Comparison of ENCODE assay signal across 8 mouse cellular contexts in genomic region chr7:45643441-45644178, GRCm38 (mm10). TPM values are rescaled to one million over a fixed set of nuclear protein-coding genes. Genes with fewer than 3 reads are reported as not detected.
DNase-seq lines count a peak whose midpoint lies in the region; ATAC-seq and TF ChIP-seq lines count a peak whose summit lies in the region.

No protein-coding gene starts in this region.

- peaks cover 15% of the 10 kb centered on the region; the same call in 1 of the 2 replicates for H3K4me1 ChIP-seq in forebrain, postnatal 0 days (ENCODE audit: insufficient read depth)
- peaks cover 14% of the 10 kb centered on the region for H3K4me1 ChIP-seq in neural tube, embryonic 14.5 days (ENCODE audit: control insufficient read depth, insufficient read depth, low read length)
- peaks cover 21% of the 10 kb centered on the region for H3K4me1 ChIP-seq in testis, adult 2 months (ENCODE audit: control insufficient read depth, insufficient read depth, low read length)

- H3K9me3 ChIP-seq in forebrain, postnatal 0 days (ENCODE audit: low read length): no peaks in the 10 kb centered on the region
- no peaks in the 10 kb centered on the region for H3K9me3 ChIP-seq in neural tube, embryonic 14.5 days (ENCODE audit: control insufficient read depth, low read length)

- H3K27me3 ChIP-seq in forebrain, postnatal 0 days (ENCODE audit: insufficient read depth, low read length): no peaks in the 10 kb centered on the region
- H3K27me3 ChIP-seq in neural tube, embryonic 14.5 days (ENCODE audit: control insufficient read depth, insufficient read depth, low read length): no peaks in the 10 kb centered on the region
- H3K27me3 ChIP-seq in testis, adult 2 months (ENCODE audit: control insufficient read depth, insufficient read depth, low read length): no peaks in the 10 kb centered on the region

- H3K4me2 ChIP-seq in forebrain, postnatal 0 days (ENCODE audit: low read depth): peak overlapping the region; percentile 72
- peak overlapping the region; percentile 71 for H3K4me2 ChIP-seq in neural tube, embryonic 14.5 days (ENCODE audit: low read depth, low read length)

- TF ChIP-seq POLR2A in testis, adult 2 months (IDR thresholded peaks at IDR 0.05; ENCODE audit: control insufficient read depth, low read depth, low read length): no peak

- WGBS in forebrain, postnatal 0 days: 1% methylated on average over 28 of the region's 28 CpGs
- 1% methylated on average over 28 of the region's 28 CpGs for WGBS in neural tube, embryonic 14.5 days

- H3K27ac ChIP-seq in forebrain, postnatal 0 days (ENCODE audit: low read depth, low read length): peak overlapping the region; percentile 87
- H3K27ac ChIP-seq in neural tube, embryonic 14.5 days (ENCODE audit: low read depth, low read length): peak overlapping the region; percentile 85
- no peak overlapping the region for H3K27ac ChIP-seq in testis, adult 2 months (ENCODE audit: control insufficient read depth, insufficient read depth, low read depth, low read length)

- no peaks in the 10 kb centered on the region for H3K36me3 ChIP-seq in forebrain, postnatal 0 days (ENCODE audit: insufficient read depth)
- no peaks in the 10 kb centered on the region for H3K36me3 ChIP-seq in neural tube, embryonic 14.5 days (ENCODE audit: control insufficient read depth, insufficient read depth, low read length)
- no peaks in the 10 kb centered on the region for H3K36me3 ChIP-seq in testis, adult 2 months (ENCODE audit: control insufficient read depth, insufficient read depth, low read length)

- peak; percentile 95 for ATAC-seq in forebrain, postnatal 0 days
- peak; percentile 92 for ATAC-seq in neural tube, embryonic 14.5 days (ENCODE audit: low read depth)

- TF ChIP-seq CTCF in forebrain, postnatal 0 days (IDR thresholded peaks at IDR 0.05; ENCODE audit: low read depth): no peak
- TF ChIP-seq CTCF in testis, adult 2 months (IDR thresholded peaks at IDR 0.05; ENCODE audit: control insufficient read depth, insufficient read depth, insufficient replicate concordance, low read depth, low read length): no peak

- H3K9ac ChIP-seq in forebrain, postnatal 0 days: peak overlapping the region; percentile 59
- peak overlapping the region; percentile 60 for H3K9ac ChIP-seq in neural tube, embryonic 14.5 days (replicated peaks; ENCODE audit: low read depth, low read length)

- intact Hi-C loops in heart, postnatal 36 days (cut with DNase I): loop anchor here (2.0 kb wide), 1 partner anchor 39 kb away; no protein-coding TSS in a partner anchor

- peak; percentile 96 for DNase-seq in MEL-GATA-1-ER (ENCODE audit: extremely low read depth, low read depth)
- DNase-seq in cerebellum, adult 18-20 months: peak; percentile 99 to 100
- DNase-seq in forebrain, postnatal 0 days: peak; percentile 96
- DNase-seq in heart, postnatal 36 days: peak; percentile 83 to 87
- peak; percentile 85 to 94 for DNase-seq in layer of hippocampus, adult 18-20 months (ENCODE audit: low spot score in 2 of 2)
- peak; percentile 86 to 91 for DNase-seq in lung, adult 18-20 months

- peak overlapping the region; percentile 44 for H3K4me3 ChIP-seq in forebrain, postnatal 0 days (ENCODE audit: low read depth, low read length)
- H3K4me3 ChIP-seq in neural tube, embryonic 14.5 days (ENCODE audit: low read depth, low read length): peak overlapping the region; percentile 38
- H3K4me3 ChIP-seq in testis, adult 2 months (ENCODE audit: control insufficient read depth, low read depth, low read length): peak overlapping the region; percentile 49

RNA-seq across cellular contexts. Expression of gene Mamstr, which starts 3.8 kb away (rescaled TPM):
- 2.2 and 2.8 TPM in 2 replicates for total RNA-seq in forebrain, postnatal 0 days (2014; rRNA removed)
- 2.6 TPM in 2 replicates for polyA plus RNA-seq in forebrain, postnatal 0 days (2015; fragmentation: Nextera tagmentation; extraction: Ambion mirVana)
- 1 to 10 TPM; 4.3 to 7.5 TPM for total RNA-seq in heart, postnatal 36 days (2021)
- total RNA-seq in layer of hippocampus, adult 18-20 months (2021): 1 to 10 TPM; 1.1 to 2.3 TPM
- polyA plus RNA-seq in neural tube, embryonic 14.5 days (2014; fragmentation: Nextera tagmentation; extraction: Ambion mirVana): 2.6 and 3.0 TPM in 2 replicates
- polyA plus RNA-seq in testis, adult 2 months (2012; rRNA removed): 0.74 and 1.3 TPM in 2 replicates

RNA-seq across cellular contexts. Expression of gene Rasip1, which starts 16.3 kb away (rescaled TPM):
- total RNA-seq in forebrain, postnatal 0 days (2014; rRNA removed): 26.5 and 37.4 TPM in 2 replicates
- polyA plus RNA-seq in forebrain, postnatal 0 days (2015; fragmentation: Nextera tagmentation; extraction: Ambion mirVana): 22.8 and 27.2 TPM in 2 replicates
- total RNA-seq in heart, postnatal 36 days (2021): 10 to 100 TPM; 30.0 to 31.8 TPM
- total RNA-seq in layer of hippocampus, adult 18-20 months (2021): 1 to 10 TPM; 6.0 to 6.3 TPM
- polyA plus RNA-seq in neural tube, embryonic 14.5 days (2014; fragmentation: Nextera tagmentation; extraction: Ambion mirVana): 12.8 and 14.2 TPM in 2 replicates
- 5.1 and 5.4 TPM in 2 replicates for polyA plus RNA-seq in testis, adult 2 months (2012; rRNA removed)

RNA-seq across cellular contexts. Expression of gene Izumo1, which starts 22.0 kb away (rescaled TPM):
- total RNA-seq in forebrain, postnatal 0 days (2014; rRNA removed): 0.08 and 0.14 TPM in 2 replicates
- not detected in 2 replicates for polyA plus RNA-seq in forebrain, postnatal 0 days (2015; fragmentation: Nextera tagmentation; extraction: Ambion mirVana)
- total RNA-seq in heart, postnatal 36 days (2021): under 1 TPM in 1 of 2 experiments, not detected in 1; 0.30 TPM
- total RNA-seq in layer of hippocampus, adult 18-20 months (2021): not detected
- not detected in 2 replicates for polyA plus RNA-seq in neural tube, embryonic 14.5 days (2014; fragmentation: Nextera tagmentation; extraction: Ambion mirVana)
- polyA plus RNA-seq in testis, adult 2 months (2012; rRNA removed): 77.5 and 95.6 TPM in 2 replicates

RNA-seq across cellular contexts. Expression of gene Fut2, which starts 22.6 kb away (rescaled TPM):
- 0.15 TPM in 1 of 2 replicates, not detected in the other for total RNA-seq in forebrain, postnatal 0 days (2014; rRNA removed)
- 0.06 and 0.13 TPM in 2 replicates for polyA plus RNA-seq in forebrain, postnatal 0 days (2015; fragmentation: Nextera tagmentation; extraction: Ambion mirVana)
- total RNA-seq in heart, postnatal 36 days (2021): 1 to 10 TPM in 1 of 2 experiments, under 1 TPM in 1; 0.28 to 2.0 TPM
- under 1 TPM in 1 of 2 experiments, not detected in 1; 0.12 TPM for total RNA-seq in layer of hippocampus, adult 18-20 months (2021)
- 0.15 and 0.51 TPM in 2 replicates for polyA plus RNA-seq in neural tube, embryonic 14.5 days (2014; fragmentation: Nextera tagmentation; extraction: Ambion mirVana)
- 0.37 and 0.42 TPM in 2 replicates for polyA plus RNA-seq in testis, adult 2 months (2012; rRNA removed)

RNA-seq across cellular contexts. Expression of gene Fut1, which starts 26.5 kb away (rescaled TPM):
- total RNA-seq in forebrain, postnatal 0 days (2014; rRNA removed): 0.08 and 0.29 TPM in 2 replicates
- not detected in 2 replicates for polyA plus RNA-seq in forebrain, postnatal 0 days (2015; fragmentation: Nextera tagmentation; extraction: Ambion mirVana)
- total RNA-seq in heart, postnatal 36 days (2021): not detected
- total RNA-seq in layer of hippocampus, adult 18-20 months (2021): under 1 TPM in 1 of 2 experiments, not detected in 1; 0.18 TPM
- polyA plus RNA-seq in neural tube, embryonic 14.5 days (2014; fragmentation: Nextera tagmentation; extraction: Ambion mirVana): not detected in 2 replicates
- polyA plus RNA-seq in testis, adult 2 months (2012; rRNA removed): 0.08 and 0.21 TPM in 2 replicates
